Mouse (Mus musculus) ovary, postnatal 14 days (tissue): ENCODE measurements at regions not wholly inside any gene's neighbourhood (a gene's known extent, or its start where the extent isn't known, plus 50 kb on each side); places are given as distances from the start of the nearest gene placed in this dataset.

Experiments
- DNase-seq: peaks from one replicate; pipeline ENCODE4 v3.0.0; 2022; ENCODE audit warnings: low spot score

DNA sequence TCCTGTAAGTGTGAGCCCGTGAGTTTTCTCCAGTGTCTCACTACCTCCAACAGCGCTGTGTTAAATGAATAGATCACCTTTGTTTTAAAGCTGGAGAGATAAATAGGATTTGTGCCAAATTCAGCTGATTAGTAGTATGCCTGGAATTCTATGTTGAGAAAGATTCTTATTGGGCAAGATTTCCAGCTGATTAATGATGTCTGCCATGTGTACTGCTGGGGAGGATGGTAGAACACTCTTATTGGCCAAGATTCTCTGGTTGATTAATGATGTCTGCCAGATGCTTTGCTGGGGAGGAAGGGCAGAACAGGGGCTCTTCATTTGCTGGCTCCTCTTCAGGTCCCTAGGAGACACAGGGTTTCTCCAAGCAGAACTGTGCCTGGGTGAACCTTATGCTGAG lies 158.9 kb upstream of the Bmper start:
- no peak for DNase-seq

DNA sequence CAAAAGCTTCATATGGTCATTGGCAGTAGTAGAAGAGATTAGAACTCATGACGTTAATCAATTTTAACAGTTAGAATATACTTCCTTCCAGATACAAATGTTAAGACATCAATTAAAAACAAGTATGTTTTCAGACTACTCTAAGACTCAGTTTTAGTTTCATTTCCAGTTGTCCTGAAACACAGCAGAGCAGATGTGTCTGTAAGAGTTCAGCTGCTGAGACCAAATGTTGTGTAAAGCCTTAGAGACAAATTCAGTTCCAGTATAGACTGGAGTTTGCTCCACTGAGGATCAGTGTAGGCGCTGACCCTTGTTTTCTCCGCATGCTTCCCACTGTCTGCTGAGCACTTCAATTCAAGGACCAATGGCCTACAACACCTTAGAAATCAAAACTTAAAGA lies 158.1 kb upstream of the Bmper start:
- DNase-seq, result no peak

DNA sequence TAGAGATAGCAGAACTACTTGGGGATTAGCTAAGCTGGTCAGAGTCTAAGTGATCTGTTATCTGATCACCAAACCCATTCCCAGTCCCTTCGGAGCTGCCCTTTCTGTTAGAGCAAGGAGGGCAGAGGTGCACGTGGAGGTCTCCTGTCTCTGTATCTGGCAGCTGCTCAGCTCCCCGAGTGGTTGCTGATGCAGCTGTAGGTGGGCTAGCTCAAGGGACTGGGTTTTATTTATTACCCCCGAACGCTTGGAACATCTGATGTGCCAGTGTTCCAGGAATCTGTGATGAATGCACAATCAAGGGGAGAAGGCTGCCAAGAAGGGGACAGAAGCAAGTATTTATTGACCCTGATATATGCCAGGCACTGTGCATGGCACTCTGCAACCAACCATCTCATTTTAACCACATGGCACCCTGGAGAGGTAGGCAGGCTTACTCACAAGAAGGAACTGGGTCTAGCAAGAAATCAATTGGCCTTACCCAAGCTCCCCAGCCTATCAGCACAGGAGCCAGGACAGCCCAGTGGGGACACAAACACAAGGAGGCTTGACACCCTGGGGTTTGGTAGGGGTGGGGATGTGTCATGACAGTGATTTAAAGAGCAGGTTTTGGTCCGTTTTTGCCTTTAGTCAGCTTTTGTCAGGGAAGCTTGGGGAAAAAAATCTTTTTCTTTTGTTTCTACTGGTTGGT lies 154.6 kb upstream of the Bmper start:
- DNase-seq, result no peak

DNA sequence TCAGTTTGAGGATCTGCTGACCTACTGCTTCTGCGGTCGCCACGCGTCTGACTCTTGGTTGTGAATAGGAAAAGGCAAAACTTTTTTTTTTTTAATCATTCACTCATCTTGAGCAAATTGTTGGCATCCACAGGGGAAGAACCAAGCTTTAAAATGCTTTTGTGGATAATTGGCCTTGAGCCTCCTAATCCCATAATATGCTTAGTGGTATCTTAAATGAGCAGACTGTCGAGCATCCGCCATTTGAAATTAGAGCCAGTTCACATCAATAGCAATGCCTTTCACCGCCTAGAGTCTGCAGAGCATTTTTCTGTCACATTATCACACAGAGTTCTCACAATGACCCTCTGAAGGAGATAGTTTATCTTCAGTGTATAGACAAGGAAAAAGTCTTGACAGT lies 153.7 kb upstream of the Bmper start:
- DNase-seq, result no peak

DNA sequence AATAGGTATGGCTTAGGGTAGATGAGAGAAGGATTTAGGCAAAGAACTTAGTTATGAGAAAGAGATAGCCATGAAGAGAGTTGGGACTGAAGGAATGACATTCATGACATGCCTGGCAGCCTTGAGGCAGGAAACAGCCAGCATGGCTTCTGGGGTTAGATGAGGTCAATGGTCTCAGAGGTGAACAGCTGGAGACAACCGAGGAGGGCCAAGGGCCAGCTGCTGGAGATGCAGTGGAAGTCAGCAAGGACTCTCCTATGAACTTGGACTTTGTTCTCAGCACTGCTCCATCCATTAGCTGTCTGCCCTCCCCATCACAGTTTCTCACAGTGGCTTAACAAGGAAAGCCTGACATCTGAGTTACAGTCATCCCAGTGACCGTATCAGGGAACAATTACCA lies 151.9 kb upstream of the Bmper start:
- no peak for DNase-seq

DNA sequence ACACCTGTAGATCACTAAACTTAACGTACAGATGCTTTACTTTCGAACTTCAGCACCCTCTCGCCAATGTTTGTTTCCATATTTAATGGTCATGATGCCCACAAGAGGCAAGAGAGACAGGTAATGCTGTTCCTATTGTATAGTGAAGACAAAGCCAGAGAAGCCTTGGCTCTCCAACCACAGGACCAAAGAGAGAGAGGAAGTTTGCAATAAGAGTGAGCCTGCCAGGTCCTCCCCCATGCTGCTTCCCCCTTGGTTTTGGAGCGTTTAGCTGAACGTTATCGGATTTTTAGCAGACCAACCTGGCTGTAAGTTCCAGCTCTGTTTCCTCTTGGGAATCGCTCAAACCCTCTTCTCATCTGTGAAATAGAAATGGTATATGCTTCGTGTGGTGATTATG lies 150.1 kb upstream of the Bmper start:
- no peak for DNase-seq

DNA sequence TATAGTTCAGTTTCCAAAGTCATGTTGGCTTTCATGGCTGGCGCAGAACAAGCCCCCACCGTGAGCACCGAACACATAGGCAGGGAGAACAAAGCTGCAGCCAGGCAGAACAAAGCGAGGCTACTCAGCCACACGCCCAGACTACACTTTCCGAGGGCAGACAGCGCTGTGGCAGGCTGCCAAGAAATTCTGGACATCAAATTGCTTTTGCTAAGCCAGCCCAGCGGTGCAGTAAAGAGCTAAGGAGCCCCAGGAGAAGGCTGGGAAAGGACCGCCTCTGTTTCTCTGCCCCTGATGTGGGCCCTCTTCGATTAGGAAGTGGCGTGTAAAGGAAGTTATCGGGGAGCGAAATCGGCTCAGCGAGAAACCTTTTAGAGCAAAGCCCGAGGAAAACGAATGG lies 139.3 kb upstream of the Bmper start:
- DNase-seq, result peak; percentile 71

DNA sequence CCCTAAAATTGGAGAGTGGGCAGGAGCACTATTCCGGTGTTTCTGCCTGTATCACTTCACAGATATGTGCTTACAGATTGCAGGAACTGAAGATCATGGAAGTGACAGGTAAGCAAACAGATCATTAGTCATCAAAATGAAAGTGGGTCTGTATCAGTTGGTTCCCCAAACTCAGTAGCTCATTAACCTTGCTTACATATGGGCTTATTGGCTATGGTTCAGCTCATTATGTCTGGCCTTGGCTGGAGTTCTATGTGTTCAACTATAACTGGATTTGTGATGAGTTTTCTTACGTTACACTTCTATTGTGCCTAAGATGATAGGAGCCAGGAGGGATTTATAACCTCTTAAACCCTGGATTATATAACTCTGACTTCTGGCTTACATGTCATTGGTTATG lies 133.5 kb upstream of the Bmper start:
- DNase-seq, result no peak

DNA sequence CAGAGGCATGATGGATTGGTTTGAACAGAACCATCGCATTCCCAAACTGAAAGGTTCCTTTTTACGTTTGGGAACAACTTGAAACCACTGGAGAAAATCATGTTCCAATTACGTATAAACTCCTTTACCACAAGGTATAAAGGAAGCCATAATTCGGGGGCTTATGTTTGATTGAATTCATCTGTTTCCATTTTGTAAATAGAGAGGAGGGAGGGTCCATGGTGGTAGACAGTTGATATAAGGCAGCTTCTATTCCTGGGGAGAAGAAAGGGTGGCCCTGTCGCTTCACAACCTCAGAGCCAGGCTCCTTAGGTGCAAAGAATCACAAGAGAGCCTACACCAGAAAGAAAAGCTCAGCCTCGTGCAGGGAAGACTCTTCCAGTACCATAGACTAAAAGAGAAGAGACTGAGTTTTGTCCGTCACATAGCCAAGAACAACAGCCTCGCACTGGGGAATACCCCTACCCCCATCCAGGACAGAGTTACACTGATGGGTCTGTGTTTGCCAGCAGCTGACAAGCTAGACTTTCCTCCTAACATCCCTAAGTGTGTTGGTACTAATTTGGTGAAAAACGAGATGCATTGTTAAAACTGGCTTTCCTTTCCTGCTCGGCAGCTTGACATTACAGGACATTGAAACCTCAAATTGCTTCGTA lies 125.6 kb upstream of the Bmper start:
- no peak for DNase-seq

DNA sequence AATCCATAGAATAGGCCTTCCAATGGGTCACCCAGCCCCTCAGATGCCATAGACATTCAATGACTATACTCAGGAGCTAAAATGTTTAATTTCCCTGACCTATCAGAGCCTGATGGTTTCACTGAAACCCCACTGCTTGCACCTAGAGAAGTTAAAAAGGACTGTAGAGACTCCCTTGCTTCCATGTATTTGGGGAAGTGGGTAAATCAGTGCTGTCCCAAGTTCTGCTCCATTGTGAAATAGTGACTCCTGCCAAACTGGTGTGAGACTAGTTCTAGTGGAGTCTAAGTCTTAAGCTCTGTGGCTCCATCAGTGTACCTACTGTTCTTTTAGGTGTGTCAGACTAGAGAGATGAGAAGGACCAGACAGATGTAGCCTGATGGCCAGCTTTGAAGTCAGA lies 121.3 kb upstream of the Bmper start:
- DNase-seq, result no peak

DNA sequence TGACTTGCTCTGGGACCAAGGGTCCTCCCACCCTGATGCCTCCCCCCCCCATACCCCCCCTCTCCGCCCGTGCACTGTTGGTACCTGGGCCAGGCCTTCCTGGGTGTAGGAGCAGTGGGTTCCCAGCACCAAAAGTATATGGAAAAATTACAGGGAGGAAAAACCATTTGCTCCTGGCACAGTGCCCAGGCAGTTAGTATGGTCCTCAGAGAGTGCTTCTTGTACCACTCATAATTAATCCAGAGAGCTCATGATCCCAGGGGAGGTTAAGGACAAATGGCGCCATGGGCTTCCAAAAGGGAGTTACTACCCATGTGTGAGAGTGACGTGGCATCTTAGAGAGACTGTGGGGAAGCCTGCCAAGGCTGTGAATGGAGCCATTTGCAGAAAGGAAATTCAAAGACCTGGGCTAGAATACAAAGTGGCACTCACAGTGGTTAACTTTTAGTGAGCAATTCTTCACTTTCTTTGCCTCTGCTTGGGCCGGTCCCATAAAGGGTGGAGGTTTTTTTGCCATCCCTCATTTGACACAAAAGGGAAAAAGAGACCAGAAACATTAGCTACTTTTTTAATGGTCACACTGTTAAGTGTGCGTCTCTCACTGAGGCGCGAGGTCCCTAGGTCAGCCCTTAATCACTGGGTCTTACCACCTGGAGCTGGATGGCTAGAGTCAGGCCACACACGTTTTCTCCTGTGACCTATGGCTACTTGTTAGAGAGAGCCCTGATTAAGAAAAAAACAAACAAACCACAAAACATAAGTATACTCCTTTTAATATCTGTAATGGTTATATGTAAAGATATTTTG lies 120.7 kb upstream of the Bmper start:
- no peak for DNase-seq

DNA sequence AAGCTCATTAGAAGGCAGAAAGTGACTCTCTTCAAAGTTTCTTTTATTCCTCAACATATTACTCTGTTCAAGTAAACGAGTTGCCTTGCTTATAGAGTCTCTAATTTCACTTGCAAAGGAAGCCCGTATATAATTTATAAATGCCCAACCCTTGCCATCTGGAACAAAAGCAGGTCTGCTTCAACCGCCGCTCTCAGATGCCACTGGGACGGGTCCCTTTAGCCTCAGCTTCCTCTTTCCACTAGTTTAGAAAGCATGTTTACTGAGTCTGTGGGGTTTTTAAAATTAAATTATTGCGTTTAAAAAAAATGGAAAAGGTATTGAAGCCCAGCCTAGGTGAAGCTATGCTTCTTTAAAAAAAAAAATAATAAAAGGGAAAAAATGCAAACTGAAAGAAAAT lies 111.4 kb upstream of the Bmper start:
- no peak for DNase-seq

DNA sequence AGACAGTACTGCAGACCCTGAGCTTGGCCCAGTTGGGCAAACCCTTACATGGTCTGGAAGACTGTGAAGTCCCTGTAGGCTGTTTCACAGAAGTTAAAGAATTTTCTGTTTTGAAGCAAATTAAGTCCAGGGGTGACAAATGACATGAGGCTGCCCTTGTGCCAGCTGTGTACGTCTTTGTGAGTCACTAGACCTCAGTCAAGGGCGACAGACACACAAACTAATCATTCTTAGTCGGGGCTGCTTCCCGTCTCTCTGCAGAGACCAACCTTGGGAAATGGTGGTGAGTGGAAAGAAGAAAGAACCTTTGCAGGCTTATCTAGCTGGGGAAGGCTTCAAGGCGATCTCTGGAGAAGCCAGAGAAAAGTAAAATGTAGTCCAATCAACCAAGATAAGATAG lies 107.8 kb upstream of the Bmper start:
- no peak for DNase-seq

DNA sequence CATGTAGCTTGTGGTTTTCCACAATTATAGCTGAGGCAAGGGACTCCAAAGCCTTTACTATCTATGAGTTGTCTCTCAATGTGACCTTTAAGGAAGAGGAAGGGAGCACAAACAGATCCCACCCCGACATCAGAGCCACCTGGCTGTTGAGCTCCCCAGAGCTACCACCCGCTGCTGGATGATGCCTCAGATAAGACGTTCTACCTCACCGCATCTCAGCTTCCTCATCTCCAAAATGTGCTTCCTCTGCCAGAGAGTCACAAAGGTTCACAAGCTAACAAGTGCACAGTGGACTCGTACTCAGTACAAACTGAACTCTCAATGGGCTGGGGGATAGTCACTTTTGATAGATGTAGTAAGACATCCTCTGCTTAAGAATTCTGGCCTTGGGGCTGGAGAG lies 107.3 kb upstream of the Bmper start:
- DNase-seq, result no peak

DNA sequence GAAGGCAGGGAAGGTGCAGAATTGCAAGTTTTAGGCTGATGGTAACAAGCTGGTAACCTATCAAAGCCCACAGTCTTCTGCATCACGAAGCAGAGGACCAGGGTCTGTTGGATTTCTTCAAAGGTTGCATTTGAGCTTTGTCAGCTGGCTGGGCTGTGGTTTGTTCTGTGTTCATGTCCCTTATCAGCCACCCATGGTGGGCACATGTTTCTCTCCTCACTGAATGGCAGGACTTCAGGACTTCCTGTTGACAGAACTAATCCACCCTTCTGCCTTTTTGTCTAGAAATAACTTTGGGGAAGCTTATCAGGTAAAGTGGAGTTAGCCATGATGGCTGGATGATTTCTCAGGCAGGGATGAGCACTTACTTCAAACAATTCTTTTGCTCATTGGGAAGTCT lies 106.6 kb upstream of the Bmper start:
- no peak for DNase-seq

DNA sequence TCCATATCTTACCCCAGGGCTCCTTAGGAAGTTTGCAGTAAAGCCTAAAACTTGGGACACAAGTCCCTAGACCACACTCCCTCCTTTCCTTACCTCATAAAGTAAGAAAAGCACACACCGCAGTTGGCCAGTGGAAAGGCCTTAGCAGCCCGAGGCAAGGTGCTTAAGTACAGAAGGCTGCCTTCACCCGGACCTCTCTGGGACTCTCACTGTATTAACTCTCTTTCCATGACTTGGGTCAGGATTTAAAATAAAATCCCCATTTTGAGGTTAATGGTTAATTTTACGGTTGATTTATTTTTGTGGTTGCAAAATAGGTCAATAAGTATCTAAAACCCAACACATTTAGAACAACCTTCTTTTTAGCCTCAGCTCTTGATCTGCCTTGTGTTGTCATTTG lies 103.1 kb upstream of the Bmper start:
- DNase-seq, result no peak

DNA sequence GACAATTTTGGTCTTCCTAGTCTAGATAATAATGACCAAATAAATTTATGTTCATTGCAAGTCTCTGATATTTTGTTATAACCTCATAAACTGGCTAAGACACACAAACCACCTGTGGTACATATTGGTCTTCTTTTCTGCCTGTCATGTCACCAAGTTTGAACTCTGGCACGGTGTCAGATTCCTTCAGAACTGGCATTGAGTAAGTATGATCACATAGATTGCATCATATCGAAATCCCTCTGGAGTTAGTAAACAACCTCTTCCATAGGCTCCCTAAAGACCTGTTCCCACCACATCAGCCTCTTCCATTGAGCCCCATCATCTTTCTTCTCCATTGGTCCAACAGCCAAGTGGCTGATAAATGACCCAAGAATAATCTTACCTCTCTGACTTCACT lies 102.1 kb upstream of the Bmper start:
- DNase-seq, result no peak

DNA sequence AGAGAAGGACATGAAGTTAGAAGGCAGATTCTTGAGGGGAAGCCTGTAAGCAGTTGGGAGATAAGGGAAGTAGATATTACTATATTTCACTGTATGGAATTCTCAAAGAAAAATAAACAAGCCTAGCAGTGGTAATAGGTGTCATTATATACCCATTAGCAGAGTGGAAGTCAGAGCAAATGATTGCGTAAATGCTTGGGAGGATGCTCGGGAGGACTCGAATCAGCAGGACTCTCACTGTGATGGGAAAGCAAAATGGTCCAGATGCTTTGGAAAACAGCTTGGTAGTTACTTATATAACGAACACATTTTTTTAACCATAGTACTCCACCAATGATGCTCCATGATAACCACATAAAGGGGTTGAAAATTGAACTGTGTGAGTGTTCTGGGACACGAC lies 100.4 kb upstream of the Bmper start:
- no peak for DNase-seq

DNA sequence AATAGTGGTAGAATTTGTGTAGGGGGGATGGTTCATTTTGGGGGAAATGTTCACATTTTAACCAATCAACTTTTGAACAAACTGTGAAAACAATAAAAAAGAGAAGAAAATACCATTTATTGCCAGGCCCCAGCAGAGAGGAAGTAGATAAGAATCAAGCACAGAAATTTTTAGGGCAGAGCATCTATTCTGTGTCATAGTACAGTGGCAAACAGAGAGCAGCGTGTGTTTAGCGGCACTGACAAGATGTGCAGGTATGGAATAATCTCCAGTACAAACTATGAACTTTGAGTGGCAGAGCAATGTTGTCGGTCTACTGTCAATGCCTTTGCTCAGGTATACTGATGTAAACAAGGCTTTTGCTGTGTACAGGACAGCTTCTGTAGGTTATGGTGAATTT lies 99.4 kb upstream of the Bmper start:
- no peak for DNase-seq

DNA sequence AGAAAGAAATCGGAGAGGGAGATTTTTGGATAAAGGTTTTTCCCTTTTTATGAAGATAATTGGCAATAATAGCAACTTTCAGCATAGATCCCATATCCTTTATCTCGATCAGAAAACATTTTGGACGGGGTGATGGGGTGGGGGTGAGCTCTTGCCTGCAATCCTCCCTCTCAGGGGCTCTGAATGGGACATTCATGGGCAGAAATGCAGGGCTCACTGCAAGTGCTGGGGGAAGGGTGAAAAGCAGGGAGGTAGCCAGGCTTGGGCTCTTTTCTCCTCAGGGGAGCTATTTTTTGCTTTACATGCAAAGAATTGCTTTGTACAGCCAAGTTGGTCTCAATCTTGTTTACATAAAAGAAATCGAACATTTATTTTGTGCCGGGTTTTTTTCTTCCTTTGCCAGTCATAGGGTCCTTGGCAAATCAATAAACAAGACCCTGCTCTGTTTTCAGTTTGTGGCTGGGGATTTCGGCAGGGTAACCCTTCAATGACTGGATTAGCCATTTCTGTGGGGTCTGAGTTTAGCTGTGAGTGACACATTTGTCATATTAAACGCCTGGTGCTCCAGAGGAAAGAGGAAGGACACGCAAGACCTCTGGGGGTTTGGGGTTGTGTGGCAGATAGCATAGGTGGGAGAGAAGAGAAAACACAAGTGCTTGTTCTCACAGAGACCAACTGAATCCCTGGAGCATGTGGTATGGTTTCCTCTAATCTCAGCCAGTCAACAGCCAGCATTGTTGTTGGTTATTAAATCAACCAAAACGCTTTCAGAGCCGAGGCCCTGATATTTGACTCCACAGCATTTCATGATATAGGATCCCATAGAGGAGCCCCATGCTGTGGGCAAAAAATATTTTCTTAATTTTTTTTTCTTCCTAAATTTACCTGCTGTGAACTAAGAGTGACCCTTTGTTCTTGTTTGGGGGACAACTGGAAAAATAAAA lies 96.8 kb upstream of the Bmper start:
- no peak for DNase-seq

DNA sequence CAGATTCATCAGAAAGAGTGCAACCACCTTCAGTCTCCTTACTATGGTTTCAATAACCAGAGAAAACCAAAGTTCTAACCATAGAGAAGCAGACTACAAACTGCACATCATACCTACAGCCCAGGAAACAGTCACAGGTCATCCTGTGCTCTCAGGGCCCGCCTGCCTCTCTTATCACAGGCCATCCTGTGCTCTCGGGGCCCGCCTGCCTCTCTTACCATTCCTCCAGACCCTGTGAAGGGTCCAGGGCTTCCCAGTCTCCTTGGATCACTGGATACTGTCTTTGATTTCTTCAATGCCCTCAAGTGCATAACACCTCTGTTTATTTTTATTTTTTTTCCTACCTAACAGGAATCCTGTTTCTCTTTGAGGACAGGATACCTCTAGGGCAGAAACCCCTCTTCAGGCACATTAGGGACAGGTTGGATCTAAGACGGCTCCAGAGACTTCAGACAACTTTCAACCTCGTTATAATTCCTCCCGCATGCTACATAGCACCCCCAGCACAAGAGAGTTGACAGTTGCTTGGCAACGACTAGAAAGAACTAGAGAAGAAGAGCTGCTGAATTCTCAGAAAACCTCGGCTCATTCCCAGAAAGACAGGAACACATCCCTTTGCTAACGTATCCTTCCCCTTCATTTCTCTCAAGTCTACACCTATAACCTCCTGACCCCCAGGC lies 95.4 kb upstream of the Bmper start:
- DNase-seq, result no peak

DNA sequence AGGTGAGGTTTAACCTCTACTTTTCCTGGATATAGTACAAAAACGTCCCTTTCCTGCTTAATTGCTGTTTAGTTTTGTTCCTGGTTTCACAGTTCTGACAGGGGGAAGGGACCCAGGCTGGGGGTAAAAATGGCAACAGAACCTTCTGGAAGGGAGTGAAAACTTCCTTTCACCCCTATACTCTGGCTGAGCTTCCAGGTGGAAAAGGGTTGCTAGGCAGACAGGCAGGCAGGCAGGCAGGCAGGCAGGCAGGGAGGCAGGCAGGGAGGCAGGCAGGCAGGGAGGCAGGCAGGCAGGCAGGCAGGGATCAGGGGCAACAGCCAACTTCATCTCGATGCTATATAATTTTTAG lies 94.9 kb upstream of the Bmper start:
- DNase-seq, result no peak
